Mouse (Mus musculus) kidney, postnatal 25 days (tissue): ENCODE measurements at regions not wholly inside any gene's neighbourhood (a gene's known extent, or its start where the extent isn't known, plus 50 kb on each side); places are given as distances from the start of the nearest gene placed in this dataset.

Source experiments
- DNase-seq, 2 experiments: peaks; one replicate each; pipeline ENCODE4 v3.0.0; 2021; ENCODE audit warnings: mixed read lengths in 2 of 2

- DNase-seq, result no peak
Observed at GRCm38 (mm10) chr12:12765055-12765454, 176.7 kb downstream of the Mycn start.

- no peak for DNase-seq
Observed at GRCm38 (mm10) chr12:12764586-12764985, 177.1 kb downstream of the Mycn start.

GRCm38 (mm10) chr12:12756301-12756948, 185.3 kb downstream of the Mycn start:
- DNase-seq, result no peak

GRCm38 (mm10) chr12:12753849-12754248, 187.9 kb downstream of the Mycn start:
- no peak for DNase-seq

- DNase-seq, result no peak
Observed at GRCm38 (mm10) chr12:12751670-12752426, 189.9 kb downstream of the Mycn start.

GRCm38 (mm10) chr12:12749690-12750089, 192.0 kb downstream of the Mycn start:
- no peak for DNase-seq

- DNase-seq, result peak in 1 of 2 experiments; percentile 5
Observed at GRCm38 (mm10) chr12:12746852-12747454, 194.8 kb downstream of the Mycn start.

GRCm38 (mm10) chr12:12744492-12744891, 197.2 kb downstream of the Mycn start:
- DNase-seq, result no peak

GRCm38 (mm10) chr12:12738631-12739331, 202.9 kb downstream of the Mycn start:
- no peak for DNase-seq

GRCm38 (mm10) chr12:12725797-12726196, 215.9 kb downstream of the Mycn start:
- DNase-seq, result no peak

GRCm38 (mm10) chr12:12725075-12725474, 216.6 kb downstream of the Mycn start:
- DNase-seq, result no peak

- no peak for DNase-seq
Observed at GRCm38 (mm10) chr12:12723724-12724487, 217.8 kb downstream of the Mycn start.

- DNase-seq, result no peak
Observed at GRCm38 (mm10) chr12:12722982-12723661, 218.6 kb downstream of the Mycn start.

GRCm38 (mm10) chr12:12716691-12717090, 225.0 kb downstream of the Mycn start:
- DNase-seq, result no peak

- no peak for DNase-seq
Observed at GRCm38 (mm10) chr12:12715956-12716669, 225.6 kb downstream of the Mycn start.

- no peak for DNase-seq
Observed at GRCm38 (mm10) chr12:12715528-12715927, 226.2 kb downstream of the Mycn start.

GRCm38 (mm10) chr12:12710184-12710609, 231.5 kb downstream of the Mycn start:
- no peak for DNase-seq

- DNase-seq, result no peak
Observed at GRCm38 (mm10) chr12:12708954-12709523, 232.7 kb downstream of the Mycn start.

GRCm38 (mm10) chr12:12706326-12706920, 235.3 kb downstream of the Mycn start:
- no peak for DNase-seq

- no peak for DNase-seq
Observed at GRCm38 (mm10) chr12:12701735-12702134, 240.0 kb downstream of the Mycn start.
